Mouse (Mus musculus): ENCODE data around the gene Sbf1. TPM values are rescaled to one million over a fixed set of nuclear protein-coding genes. Genes with fewer than 3 reads are reported as not detected.

The Sbf1 gene
- polyA plus RNA-seq, 1 experiment from 2014 or later = 34.1 TPM

DNA sequence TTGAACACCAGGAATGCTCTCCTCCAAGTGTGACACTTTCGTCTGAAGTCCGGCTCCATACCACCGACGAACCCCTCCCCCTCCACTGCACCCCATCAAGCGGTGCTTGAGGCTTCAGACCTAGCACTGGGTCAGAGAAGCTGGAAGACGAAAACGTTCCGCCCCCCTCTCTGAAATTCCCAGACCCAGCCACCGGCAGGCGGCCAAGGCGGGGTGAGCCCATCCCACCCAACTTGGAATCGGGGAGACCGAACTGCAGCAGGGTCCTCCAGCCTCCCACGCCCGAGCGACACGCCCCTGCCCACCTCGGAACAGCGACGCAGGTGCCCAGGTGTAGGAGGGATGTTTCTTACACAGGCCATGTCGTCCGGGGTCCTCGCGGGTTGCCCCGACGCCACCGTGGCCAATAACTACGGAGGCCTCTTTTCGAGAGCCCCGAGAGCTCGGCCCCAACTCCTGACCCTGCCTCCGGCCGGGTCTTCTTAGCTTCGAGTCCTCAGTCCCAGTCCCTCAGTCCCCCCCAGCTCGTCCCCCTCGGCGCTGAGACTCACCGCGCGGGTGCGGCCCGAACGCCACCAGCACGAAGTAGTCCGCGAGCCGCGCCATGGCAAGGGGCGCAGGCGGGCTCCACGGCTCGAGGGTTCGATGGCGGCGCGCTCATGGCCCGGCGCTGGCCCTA lies 461 bp downstream of the Sbf1 start:
- peak; percentile 56 for ATAC-seq
- H3K9ac ChIP-seq = peak overlapping the region; percentile 88
- H3K4me1 ChIP-seq = peaks cover 59% of the 10 kb centered on the region
- no peaks in the 10 kb centered on the region for H3K27me3 ChIP-seq (replicated peaks)
- peak overlapping the region; percentile 63 for H3K27ac ChIP-seq
- no peaks in the 10 kb centered on the region for H3K9me3 ChIP-seq (replicated peaks)
- H3K4me3 ChIP-seq = peak overlapping the region; percentile 86
- WGBS (ENCODE audit: insufficient replicate concordance) = under 1% methylated on average over 58 of the region's 58 CpGs
- no peaks in the 10 kb centered on the region for H3K36me3 ChIP-seq
- peak overlapping the region; percentile 97 for H3K4me2 ChIP-seq

DNA sequence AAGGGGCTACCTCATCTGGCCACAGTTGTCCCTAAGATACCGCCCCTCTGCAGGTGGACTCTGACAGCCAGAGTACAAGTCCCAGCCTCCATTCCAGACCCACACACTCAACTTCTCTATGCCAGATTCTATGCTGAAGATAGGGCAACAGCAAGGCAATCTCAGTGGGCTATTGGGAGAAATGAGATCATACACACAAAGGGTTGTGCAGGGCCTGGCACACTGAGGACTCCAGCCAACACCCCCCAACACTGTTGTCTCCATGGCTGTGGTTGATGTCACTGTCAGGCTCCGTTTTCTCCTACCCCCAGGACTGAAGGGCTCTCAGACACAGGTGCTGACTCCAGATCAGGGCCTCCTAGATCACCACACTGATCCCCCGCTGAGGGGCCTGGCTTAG lies 1.0 kb downstream of the Sbf1 start:
- Histone ChIP-seq H3K36me3 (no peaks in the 10 kb centered on the region), H3K9me3 (replicated peaks) (no peaks in the 10 kb centered on the region), H3K9ac (peak overlapping the region; percentile 88), H3K4me2 (peak overlapping the region; percentile 97), H3K27me3 (replicated peaks) (no peaks in the 10 kb centered on the region), H3K27ac (0 out of 2 replicates have a peak overlapping the region, but pooled peaks have one; percentile 63), H3K4me3 (peak overlapping the region; percentile 86), H3K4me1 (peaks cover 64% of the 10 kb centered on the region)
- no peak for ATAC-seq
- WGBS (ENCODE audit: insufficient replicate concordance) = 29% methylated on average over 3 of the region's 3 CpGs

DNA sequence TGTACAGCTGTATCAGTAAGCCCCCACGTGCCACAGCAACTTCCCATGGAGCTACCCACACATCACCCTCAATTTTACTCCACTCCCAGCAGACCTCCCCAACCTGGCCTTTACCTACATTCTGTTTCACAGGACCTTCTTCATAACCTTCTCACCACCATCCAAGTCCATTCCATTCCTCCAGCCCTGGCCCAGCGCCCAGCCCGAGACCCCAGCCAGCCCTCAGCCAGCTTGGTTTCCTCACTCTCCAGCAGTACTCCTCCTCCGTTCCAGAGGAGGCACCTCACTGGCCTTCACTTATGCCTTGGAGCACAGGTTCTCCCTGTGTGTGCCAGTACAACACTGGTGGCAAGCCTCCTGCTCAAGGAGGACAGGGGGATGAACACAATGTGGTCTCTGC lies 1.8 kb downstream of the Sbf1 start:
- Histone ChIP-seq H3K4me3 (peak overlapping the region; percentile 86; the same call in 1 of the 2 replicates), H3K4me2 (peak overlapping the region; percentile 97), H3K9ac (peak overlapping the region; percentile 88; the same call in 1 of the 2 replicates), H3K27ac (peak overlapping the region; percentile 12; the same call in 1 of the 2 replicates), H3K9me3 (replicated peaks) (no peaks in the 10 kb centered on the region), H3K27me3 (replicated peaks) (no peaks in the 10 kb centered on the region), H3K36me3 (no peaks in the 10 kb centered on the region), H3K4me1 (peaks cover 72% of the 10 kb centered on the region)
- 72% methylated on average over 4 of the region's 4 CpGs for WGBS (ENCODE audit: insufficient replicate concordance)
- no peak for ATAC-seq

DNA sequence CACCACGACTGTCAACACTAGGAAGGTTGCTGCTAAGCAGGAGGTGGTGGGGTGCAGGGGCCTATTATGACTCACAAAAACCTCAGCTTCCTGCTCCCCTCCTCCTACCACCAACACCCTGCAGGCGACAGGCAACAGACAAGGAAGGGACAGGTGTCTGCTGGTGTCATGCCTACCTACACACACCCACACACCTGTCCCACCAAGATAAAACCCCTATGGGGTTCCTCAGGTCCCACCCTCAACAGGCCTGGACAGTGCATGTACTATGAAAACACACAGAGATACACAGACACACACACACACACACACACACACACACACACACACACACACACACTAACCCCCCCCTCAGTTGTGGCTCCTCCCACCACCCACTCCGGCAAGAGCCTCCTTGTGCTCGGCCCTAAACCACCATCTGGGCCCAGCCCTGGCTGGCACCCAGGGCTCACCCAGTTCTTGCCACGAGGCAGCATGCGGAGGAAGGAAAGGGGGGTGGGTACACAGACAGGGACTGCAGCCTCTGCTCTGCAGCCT lies 5.1 kb downstream of the Sbf1 start:
- H3K9ac ChIP-seq = peak overlapping the region; percentile 23; the same call in 1 of the 2 replicates
- peak overlapping the region; percentile 12; the same call in 1 of the 2 replicates for H3K27ac ChIP-seq
- ATAC-seq = 0 out of 2 replicates have a peak, but pooled peaks have one; percentile 13
- H3K27me3 ChIP-seq (replicated peaks) = no peaks in the 10 kb centered on the region
- H3K9me3 ChIP-seq (replicated peaks) = no peaks in the 10 kb centered on the region
- H3K4me2 ChIP-seq = peak overlapping the region; percentile 30
- 25% methylated on average over 5 of the region's 6 CpGs for WGBS (ENCODE audit: insufficient replicate concordance)
- H3K4me3 ChIP-seq = no peak overlapping the region
- peaks cover 29% of the 10 kb centered on the region for H3K36me3 ChIP-seq
- H3K4me1 ChIP-seq = peaks cover 65% of the 10 kb centered on the region

DNA sequence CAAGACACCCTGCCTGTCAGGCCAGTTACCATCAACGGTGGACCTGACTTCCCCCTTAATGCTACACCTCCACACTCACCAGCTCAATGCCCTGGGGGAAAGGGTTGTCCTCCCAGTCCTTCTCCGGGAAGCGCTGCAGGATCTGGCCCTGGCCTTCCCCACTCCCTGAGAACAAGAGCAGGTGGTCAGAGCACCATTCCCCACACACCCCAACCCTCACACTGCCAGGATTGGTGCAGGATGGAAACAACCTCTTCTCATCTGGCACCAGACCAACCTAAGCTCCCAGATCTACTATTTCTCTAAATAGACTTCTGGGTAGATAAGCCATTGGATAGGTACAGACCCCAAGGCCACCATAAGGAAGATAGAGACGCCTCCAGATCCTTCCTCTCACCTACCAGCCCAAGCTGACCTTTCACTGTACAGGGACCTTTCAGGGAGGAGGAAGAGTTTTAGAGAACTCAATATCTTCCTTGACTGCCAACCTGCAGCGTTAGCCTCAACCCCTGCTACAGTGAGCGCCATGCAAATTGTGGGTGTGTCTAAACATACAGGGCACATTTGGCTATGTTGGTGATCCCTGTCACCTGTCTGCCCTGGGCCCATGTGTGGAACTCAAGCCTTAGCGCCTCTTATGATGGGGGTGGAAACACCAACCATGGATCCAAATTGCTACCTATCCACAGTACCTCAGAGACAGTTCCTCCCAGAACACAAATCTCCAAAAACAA lies 6.5 kb downstream of the Sbf1 start:
- peaks cover 53% of the 10 kb centered on the region for H3K4me1 ChIP-seq
- H3K36me3 ChIP-seq = peaks cover 44% of the 10 kb centered on the region
- no peak for ATAC-seq
- WGBS (ENCODE audit: insufficient replicate concordance) = 72% methylated on average over 7 of the region's 7 CpGs
- H3K4me2 ChIP-seq = no peak overlapping the region
- no peaks in the 10 kb centered on the region for H3K9me3 ChIP-seq (replicated peaks)
- no peaks in the 10 kb centered on the region for H3K27me3 ChIP-seq (replicated peaks)
- no peak overlapping the region for H3K4me3 ChIP-seq
- no peak overlapping the region for H3K27ac ChIP-seq
- H3K9ac ChIP-seq = no peak overlapping the region

DNA sequence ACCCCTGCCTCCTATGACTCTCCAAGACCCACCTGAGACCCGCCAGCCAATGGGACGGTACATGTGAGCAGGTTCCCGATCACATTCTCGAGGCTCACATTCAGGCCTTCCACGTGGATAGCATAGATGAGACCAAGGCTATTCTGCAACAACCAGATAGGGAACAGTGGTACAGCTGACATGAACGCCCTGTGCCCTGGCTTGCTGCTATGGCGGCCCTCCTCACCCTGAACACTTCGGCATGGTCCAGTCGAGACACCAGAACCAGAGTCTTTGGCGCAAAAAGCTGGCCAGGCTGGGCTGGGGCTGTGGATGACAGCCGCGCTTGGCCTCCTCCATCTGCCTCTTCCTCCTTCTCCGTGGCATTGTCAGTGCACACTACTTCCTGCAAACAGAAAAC lies 7.7 kb downstream of the Sbf1 start:
- no peak for ATAC-seq
- 76% methylated on average over 13 of the region's 13 CpGs for WGBS (ENCODE audit: insufficient replicate concordance)
- peaks cover 55% of the 10 kb centered on the region for H3K36me3 ChIP-seq
- no peaks in the 10 kb centered on the region for H3K9me3 ChIP-seq (replicated peaks)
- no peak overlapping the region for H3K9ac ChIP-seq
- H3K4me2 ChIP-seq = no peak overlapping the region
- H3K27me3 ChIP-seq (replicated peaks) = no peaks in the 10 kb centered on the region
- no peak overlapping the region for H3K27ac ChIP-seq
- no peak overlapping the region for H3K4me3 ChIP-seq
- H3K4me1 ChIP-seq = peaks cover 45% of the 10 kb centered on the region

DNA sequence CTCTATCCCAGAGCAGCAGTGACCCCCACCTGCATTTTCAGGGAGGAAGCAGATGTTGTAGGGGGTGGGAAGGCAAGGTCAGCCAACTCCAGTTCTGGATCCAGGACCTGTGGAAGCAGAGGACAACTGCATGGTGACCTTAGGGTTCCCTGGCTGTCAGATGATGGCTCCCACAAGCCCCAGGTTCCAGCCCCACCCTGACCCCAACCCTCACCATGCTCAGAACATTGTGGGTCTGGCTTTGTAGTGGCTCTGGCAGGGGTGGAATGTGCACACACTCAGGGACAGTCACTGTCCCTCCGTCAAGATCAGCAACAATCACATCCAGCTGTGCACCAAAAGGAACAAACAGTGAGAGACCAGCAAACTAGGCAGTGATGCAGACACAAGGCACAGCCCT lies 9.1 kb downstream of the Sbf1 start:
- H3K4me3 ChIP-seq = no peak overlapping the region
- 70% methylated on average over 1 of the region's 1 CpGs for WGBS (ENCODE audit: insufficient replicate concordance)
- peaks cover 35% of the 10 kb centered on the region for H3K4me1 ChIP-seq
- H3K9me3 ChIP-seq (replicated peaks) = no peaks in the 10 kb centered on the region
- H3K9ac ChIP-seq = no peak overlapping the region
- H3K36me3 ChIP-seq = peaks cover 70% of the 10 kb centered on the region
- H3K27me3 ChIP-seq (replicated peaks) = no peaks in the 10 kb centered on the region
- no peak for ATAC-seq
- no peak overlapping the region for H3K27ac ChIP-seq
- H3K4me2 ChIP-seq = no peak overlapping the region

DNA sequence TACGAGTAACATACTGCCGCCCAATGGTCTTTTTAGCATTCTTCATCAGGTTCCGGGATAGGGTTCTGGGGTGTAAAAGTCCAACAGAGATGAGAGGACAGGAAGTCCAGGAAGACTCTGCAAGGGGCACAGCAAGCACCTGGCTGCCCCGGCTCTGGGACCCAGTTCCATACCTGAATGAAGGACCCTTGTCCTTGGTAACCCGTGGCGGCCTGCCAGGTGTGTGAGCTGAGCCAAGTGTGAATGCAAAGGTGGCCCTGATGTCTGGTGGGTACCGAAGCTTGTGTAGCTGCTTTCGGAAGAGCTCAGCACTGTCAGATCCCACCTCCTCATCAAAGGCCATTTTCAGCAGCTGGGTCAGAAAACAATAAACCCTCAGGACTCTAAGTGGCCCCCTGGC lies 14.5 kb downstream of the Sbf1 start:
- Histone ChIP-seq H3K4me3 (no peak overlapping the region), H3K27me3 (replicated peaks) (no peaks in the 10 kb centered on the region), H3K4me1 (peaks cover 20% of the 10 kb centered on the region), H3K4me2 (no peak overlapping the region), H3K36me3 (peaks cover 92% of the 10 kb centered on the region), H3K9me3 (replicated peaks) (no peaks in the 10 kb centered on the region), H3K27ac (no peak overlapping the region), H3K9ac (no peak overlapping the region)
- ATAC-seq = no peak
- WGBS (ENCODE audit: insufficient replicate concordance) = 88% methylated on average over 8 of the region's 8 CpGs

DNA sequence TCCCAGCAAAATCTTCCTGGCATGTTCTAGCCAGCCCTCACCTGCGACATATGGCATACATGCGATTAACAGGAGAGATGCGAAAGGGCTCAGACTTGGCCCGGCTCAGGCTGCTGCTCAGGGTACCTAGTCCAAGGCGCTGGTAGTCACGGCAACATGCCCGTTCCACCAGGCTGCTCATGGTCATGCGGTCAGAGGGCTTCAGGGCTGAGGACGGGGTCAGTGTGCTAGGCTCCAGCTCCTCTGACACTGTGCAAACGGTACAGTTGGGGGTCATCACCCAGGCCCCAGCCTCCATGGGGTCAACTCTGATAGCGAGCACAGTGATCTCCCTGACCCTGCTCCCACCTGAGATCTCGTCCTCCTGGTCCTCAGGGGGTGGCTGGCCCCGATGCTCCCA lies 14.9 kb downstream of the Sbf1 start:
- no peak for ATAC-seq
- Histone ChIP-seq H3K27ac (no peak overlapping the region), H3K4me3 (no peak overlapping the region), H3K27me3 (replicated peaks) (no peaks in the 10 kb centered on the region), H3K4me1 (peaks cover 24% of the 10 kb centered on the region), H3K36me3 (peaks cover 92% of the 10 kb centered on the region), H3K9me3 (replicated peaks) (no peaks in the 10 kb centered on the region), H3K9ac (no peak overlapping the region), H3K4me2 (no peak overlapping the region)
- 81% methylated on average over 13 of the region's 13 CpGs for WGBS (ENCODE audit: insufficient replicate concordance)

DNA sequence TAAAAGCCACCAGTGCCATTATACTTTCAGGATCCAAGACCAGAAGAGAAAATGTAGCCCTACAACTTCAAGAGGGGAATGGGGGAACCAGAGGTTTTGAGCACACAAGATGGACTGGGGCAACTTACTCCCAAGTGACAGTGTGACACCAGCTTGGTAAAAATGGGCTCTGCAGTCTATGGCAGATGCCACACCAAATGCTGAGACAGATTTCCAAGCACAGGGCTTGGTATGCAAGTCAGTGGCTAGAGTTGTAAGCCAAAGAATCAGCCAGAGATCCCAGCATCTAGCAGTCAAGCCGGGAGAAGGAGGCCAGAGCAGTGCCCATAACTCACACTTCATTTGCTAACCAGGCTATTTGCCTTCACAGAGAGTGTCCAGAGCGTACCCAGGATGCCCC lies 17.4 kb downstream of the Sbf1 start:
- Histone ChIP-seq H3K4me3 (no peak overlapping the region), H3K9ac (no peak overlapping the region), H3K27ac (no peak overlapping the region), H3K9me3 (replicated peaks) (no peaks in the 10 kb centered on the region), H3K27me3 (replicated peaks) (no peaks in the 10 kb centered on the region), H3K4me1 (peaks cover 35% of the 10 kb centered on the region), H3K4me2 (no peak overlapping the region), H3K36me3 (peaks cover 92% of the 10 kb centered on the region)
- ATAC-seq = no peak
- WGBS (ENCODE audit: insufficient replicate concordance) = 88% methylated on average over 2 of the region's 2 CpGs

DNA sequence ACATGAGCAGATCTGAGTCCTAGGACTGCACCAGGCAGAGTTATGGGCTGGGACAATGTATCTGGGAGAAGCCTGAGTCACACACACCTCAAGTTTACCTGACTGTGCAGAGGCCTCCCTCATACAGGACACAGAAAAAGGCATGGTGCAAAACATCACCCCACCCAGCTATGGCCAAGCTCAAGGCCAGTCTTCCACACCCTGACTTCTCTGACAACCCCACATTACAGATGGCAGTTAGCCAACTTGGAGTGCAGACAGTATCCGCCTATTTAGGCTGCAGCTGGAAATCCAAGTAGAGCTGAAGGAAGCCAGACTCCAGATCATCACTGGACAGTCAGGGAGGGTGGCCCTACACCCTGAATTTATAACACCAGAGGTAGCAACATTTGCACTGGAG lies 18.6 kb downstream of the Sbf1 start:
- peaks cover 92% of the 10 kb centered on the region for H3K36me3 ChIP-seq
- H3K4me3 ChIP-seq = no peak overlapping the region
- H3K4me1 ChIP-seq = peaks cover 41% of the 10 kb centered on the region
- no peaks in the 10 kb centered on the region for H3K9me3 ChIP-seq (replicated peaks)
- no peak for ATAC-seq
- 75% methylated on average over 1 of the region's 1 CpGs for WGBS (ENCODE audit: insufficient replicate concordance)
- H3K4me2 ChIP-seq = no peak overlapping the region
- no peaks in the 10 kb centered on the region for H3K27me3 ChIP-seq (replicated peaks)
- H3K27ac ChIP-seq = no peak overlapping the region
- no peak overlapping the region for H3K9ac ChIP-seq

DNA sequence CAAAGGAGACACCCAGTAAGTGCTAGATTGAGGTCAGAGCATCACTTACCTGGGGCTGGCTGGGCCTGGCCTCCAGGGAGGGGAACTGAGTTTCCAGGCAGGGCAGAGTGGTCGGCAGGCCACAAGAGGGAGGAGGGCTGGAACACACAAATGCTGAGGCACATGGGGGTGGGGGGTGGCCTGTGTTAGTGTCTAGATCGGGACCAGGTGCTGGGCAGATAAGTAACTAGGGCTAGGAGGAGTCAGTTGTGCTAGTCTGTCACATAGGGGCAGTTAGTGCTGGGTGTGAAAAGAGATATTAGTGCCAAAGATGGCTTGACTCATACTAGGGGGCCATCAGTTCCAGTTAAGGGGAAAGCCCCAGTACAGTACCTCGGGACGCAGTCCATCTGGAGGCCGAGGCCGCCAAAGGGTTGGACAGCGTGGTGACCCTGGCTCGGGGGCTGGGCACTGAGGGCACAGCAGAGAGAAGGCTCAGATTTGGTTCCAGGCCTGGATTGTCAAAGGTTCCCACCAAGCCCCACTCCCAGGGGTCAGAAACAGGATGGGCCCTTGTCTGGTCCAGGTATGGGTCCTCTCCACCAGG lies 19.4 kb downstream of the Sbf1 start:
- Histone ChIP-seq H3K27ac (no peak overlapping the region), H3K4me3 (no peak overlapping the region), H3K27me3 (replicated peaks) (no peaks in the 10 kb centered on the region), H3K9ac (no peak overlapping the region), H3K9me3 (replicated peaks) (no peaks in the 10 kb centered on the region), H3K36me3 (peaks cover 92% of the 10 kb centered on the region), H3K4me1 (peaks cover 44% of the 10 kb centered on the region), H3K4me2 (no peak overlapping the region)
- ATAC-seq = peak; percentile 67
- WGBS (ENCODE audit: insufficient replicate concordance) = 69% methylated on average over 8 of the region's 8 CpGs
